Mouse (Mus musculus) ovary, postnatal 14 days (tissue): ENCODE data around the gene Gm47969.

ENCODE experiments used
- DNase-seq: peaks from one replicate; pipeline ENCODE4 v3.0.0; 2022; ENCODE audit warnings: low spot score

Gm47969 gene

GRCm38 (mm10) chr1:83076190-83076917 is 31.6 kb downstream of the Gm47969 start:
- peak; percentile 11 for DNase-seq

GRCm38 (mm10) chr1:83077016-83077415 is 32.3 kb downstream of the Gm47969 start:
- no peak for DNase-seq

GRCm38 (mm10) chr1:83084790-83085189 is 40.1 kb downstream of the Gm47969 start:
- no peak for DNase-seq

- DNase-seq = no peak
Measured at GRCm38 (mm10) chr1:83091268-83091667, 46.5 kb downstream of the Gm47969 start.
